Mouse (Mus musculus) limb, embryonic 10.5 days (tissue): ENCODE measurements at regions not wholly inside any gene's neighbourhood (a gene's known extent, or its start where the extent isn't known, plus 50 kb on each side); places are given as distances from the start of the nearest gene placed in this dataset.

Experiments
- DNase-seq: peaks from one replicate; pipeline ENCODE4 v3.0.0-alpha.2; 2017; ENCODE audit warnings: low spot score
- H3K27ac ChIP-seq: fragments of 300-500 bp; sonication (generic); 2 replicates; pipeline ENCODE4 v1.5.1; 2016; ENCODE audit warnings: mild to moderate bottlenecking
- H3K27me3 ChIP-seq: fragments of 300-500 bp; sonication (generic); 2 replicates; pipeline ENCODE4 v1.6.1; 2016; ENCODE audit warnings: low read depth, mild to moderate bottlenecking; ENCODE audit not compliant: poor library complexity, severe bottlenecking
- H3K36me3 ChIP-seq: fragments of 300-500 bp; sonication (generic); 2 replicates; pipeline ENCODE4 v1.6.1; 2016; ENCODE audit warnings: mild to moderate bottlenecking, moderate library complexity
- H3K4me1 ChIP-seq: fragments of 300-500 bp; sonication (generic); 2 replicates; pipeline ENCODE4 v1.6.1; 2016
- H3K4me3 ChIP-seq: fragments of 300-500 bp; sonication (generic); 2 replicates; pipeline ENCODE4 v1.5.1; 2016; ENCODE audit warnings: mild to moderate bottlenecking, moderate library complexity
- H3K9me3 ChIP-seq: fragments of 300-500 bp; sonication (generic); replicated peaks from 2 replicates; pipeline ENCODE4 v1.6.1; 2016; ENCODE audit warnings: mild to moderate bottlenecking
- WGBS: fragments of 180-500 bp; shearing (Covaris S2); methylation state at CpG from one replicate; pipeline ENCODE4 v1.1.7; 2016; 5-methylcytosine and 5-hydroxymethylcytosine counted together

DNA sequence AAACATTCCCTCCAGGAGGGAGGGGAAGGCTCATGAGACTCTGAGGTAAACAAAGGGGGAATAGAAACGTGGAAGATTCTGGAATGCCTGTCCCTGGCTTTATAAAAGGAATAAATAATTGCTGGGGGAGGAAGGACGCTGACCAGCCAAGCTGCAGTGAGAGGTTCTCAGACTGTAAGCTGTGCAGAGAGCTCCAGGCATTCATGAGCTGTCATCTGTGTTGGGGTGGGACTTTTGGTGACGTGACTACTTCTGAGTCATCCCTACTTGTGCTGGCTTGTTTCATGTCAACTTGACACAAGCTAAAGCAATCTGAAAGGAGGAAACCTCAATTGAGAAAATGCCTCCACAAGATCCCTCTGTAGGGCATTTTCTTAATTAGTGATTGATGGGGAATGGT is 246.9 kb downstream of the Sp3 start:
- no peaks in the 10 kb centered on the region for H3K36me3 ChIP-seq
- H3K4me1 ChIP-seq: no peaks in the 10 kb centered on the region; the same call in none of the 2 replicates
- WGBS: 76% methylated on average over 3 of the region's 3 CpGs
- no peak for DNase-seq
- H3K4me3 ChIP-seq: no peak overlapping the region
- H3K27me3 ChIP-seq: 0 out of 2 replicates have a peak, but pooled peaks cover 3% of the 10 kb centered on the region
- H3K27ac ChIP-seq: no peak overlapping the region
- H3K9me3 ChIP-seq: no peaks in the 10 kb centered on the region

DNA sequence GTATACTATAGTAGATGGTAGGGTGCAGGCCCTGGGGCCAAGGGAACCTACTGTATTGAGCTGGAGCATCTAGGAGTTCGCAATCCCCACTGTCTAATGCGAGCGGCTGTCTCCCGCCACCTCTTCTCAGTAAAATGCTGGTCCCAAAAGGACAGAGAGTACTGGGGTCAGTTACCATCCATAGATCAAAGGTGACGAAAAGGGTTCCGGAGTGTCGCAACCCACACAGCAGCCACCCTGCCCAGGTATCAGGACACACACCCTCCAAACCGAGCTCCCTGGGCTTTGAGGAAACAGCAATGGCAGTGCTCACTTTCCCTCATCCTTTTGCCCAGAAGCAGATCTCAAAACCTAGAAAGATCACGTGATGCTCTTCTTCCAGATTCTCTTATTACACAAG is 245.2 kb downstream of the Sp3 start:
- no peak overlapping the region for H3K4me3 ChIP-seq
- H3K27me3 ChIP-seq: 0 out of 2 replicates have a peak, but pooled peaks cover 3% of the 10 kb centered on the region
- no peaks in the 10 kb centered on the region for H3K36me3 ChIP-seq
- peaks cover 9% of the 10 kb centered on the region for H3K4me1 ChIP-seq
- H3K27ac ChIP-seq: no peak overlapping the region
- 89% methylated on average over 9 of the region's 9 CpGs for WGBS
- no peak for DNase-seq
- no peaks in the 10 kb centered on the region for H3K9me3 ChIP-seq

DNA sequence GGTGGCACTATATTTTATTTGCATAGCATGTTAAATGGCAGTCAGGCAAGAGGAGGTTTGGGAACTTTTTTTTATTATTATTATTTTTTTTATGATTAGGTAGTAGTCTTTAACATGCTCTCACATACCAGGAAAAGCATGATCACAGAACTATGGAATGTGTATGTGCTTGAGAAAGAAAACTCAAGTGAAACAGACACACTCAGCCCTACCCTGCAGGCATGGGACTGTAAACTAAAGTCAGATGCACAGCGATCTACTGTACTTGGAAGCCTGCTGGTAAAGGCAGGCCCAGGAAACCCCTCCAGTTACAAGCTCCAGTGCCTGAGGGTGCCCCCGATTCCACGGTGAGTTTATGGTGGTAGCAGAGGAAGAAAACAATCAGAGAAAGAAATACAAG is 243.6 kb downstream of the Sp3 start:
- Histone ChIP-seq H3K4me3 (no peak overlapping the region), H3K4me1 (peaks cover 22% of the 10 kb centered on the region), H3K36me3 (no peaks in the 10 kb centered on the region), H3K27ac (no peak overlapping the region), H3K27me3 (0 out of 2 replicates have a peak, but pooled peaks cover 3% of the 10 kb centered on the region), H3K9me3 (no peaks in the 10 kb centered on the region)
- no peak for DNase-seq
- 89% methylated on average over 3 of the region's 3 CpGs for WGBS

DNA sequence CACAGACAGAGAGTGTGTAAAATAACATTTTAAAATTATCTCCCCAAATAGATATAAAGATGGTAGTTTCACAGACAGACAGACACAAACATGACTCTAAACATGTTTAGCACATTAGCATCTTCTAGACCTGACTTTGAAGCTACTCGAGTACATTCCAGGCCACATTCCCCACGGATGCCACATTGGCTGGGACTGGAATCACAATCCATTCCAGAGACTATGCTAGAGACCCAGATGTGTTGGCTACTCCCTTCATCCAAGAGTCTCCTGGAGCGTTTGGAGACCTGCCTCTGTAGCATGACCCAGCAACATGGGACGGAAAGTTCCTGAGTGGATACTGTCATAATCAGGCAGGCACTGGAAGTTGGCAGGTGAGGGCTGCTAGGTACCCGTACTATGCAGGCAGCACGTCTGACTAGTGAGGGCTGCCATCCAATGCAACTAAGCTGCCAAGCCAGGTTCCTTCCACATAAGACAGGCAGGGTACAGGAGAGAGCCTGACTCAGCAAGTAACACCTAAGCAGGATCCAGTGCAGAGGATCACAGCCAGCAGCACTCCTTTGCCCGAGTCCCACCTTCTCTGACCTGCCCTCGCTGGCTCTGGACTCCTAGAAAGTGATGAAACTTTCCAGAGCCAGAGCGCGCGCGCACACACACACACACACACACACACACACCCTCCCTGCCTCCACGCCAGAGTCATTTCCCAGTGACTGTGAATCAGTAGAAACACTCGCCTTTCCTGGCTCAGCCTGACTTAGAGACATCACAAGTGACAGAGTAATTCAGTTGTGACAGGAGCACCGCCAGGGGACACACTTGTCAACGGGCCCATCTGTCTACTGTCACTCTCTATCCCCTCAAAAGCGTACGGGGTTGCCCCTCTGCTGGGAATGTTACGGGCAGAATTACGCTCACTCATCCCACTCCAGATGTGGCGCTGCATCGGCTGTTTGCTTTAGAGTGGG is 239.6 kb downstream of the Sp3 start:
- Histone ChIP-seq H3K4me1 (peaks cover 27% of the 10 kb centered on the region), H3K27ac (peak overlapping the region; percentile 38; the same call in 1 of the 2 replicates), H3K9me3 (no peaks in the 10 kb centered on the region), H3K27me3 (no peaks in the 10 kb centered on the region), H3K36me3 (no peaks in the 10 kb centered on the region), H3K4me3 (peak overlapping the region; percentile 24)
- WGBS: 46% methylated on average over 22 of the region's 22 CpGs
- peak; percentile 56 for DNase-seq

DNA sequence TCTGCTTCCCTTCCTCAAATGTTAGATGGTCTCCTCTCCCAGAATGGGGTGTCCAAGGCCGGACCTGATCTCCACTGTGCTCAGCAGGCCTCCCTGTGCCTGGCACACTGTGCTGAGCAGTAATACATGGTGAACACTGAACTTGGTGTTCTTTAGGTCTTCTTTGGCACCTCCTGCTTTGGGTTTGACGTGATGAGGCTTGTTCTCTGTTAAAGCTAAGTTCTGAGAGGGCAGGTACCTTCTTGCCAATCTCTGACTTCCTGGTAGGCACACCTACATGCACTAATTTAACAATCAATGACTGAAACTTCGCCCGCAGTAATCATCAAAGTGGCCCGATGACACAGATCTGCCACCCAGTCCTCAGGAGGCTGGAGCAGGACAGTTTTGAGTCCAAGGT is 238.5 kb downstream of the Sp3 start:
- Histone ChIP-seq H3K9me3 (no peaks in the 10 kb centered on the region), H3K36me3 (no peaks in the 10 kb centered on the region), H3K27ac (no peak overlapping the region), H3K4me1 (peaks cover 37% of the 10 kb centered on the region), H3K27me3 (no peaks in the 10 kb centered on the region), H3K4me3 (no peak overlapping the region)
- 94% methylated on average over 5 of the region's 5 CpGs for WGBS
- DNase-seq: no peak

DNA sequence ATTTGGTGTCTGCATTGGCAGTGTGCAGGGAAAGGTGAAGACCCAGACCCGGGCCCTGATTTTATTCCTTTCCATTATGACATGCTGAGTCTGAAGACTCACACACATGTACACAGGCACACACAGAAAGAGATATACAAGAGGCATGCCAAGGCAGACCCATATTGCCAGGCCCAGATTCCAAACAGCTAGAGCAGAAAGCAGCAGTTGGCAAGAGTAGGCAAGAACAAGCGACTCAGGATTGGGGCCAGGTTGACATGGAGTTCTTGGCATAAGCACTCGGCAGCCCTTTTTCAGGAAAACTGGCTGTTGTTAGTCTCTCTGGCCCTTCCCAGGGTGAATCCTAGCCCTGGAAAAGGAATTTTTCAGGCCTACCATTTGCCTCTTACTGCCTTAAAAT is 236.6 kb downstream of the Sp3 start:
- 97% methylated on average over 3 of the region's 3 CpGs for WGBS

DNA sequence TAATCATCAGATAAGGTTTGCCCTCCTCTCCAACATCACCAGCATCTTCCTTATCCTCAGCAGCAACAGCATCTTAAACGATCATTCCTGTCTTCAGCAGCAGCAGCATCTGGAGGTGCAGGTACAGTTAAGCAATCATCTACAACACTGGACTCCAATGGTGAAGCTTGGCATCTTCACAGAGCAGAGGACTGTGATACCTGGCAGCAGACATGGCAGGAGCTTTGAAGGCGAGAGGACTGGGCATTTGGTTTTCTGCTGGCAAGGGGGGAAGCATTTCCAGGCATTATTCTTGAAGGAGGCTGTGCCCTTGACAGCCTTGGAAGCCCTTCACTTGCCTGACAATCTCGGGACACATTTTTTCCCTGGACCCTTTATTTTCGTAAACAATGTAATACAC is 235.3 kb downstream of the Sp3 start:
- Histone ChIP-seq H3K4me3 (no peak overlapping the region), H3K4me1 (peaks cover 32% of the 10 kb centered on the region), H3K27me3 (no peaks in the 10 kb centered on the region), H3K27ac (no peak overlapping the region), H3K9me3 (no peaks in the 10 kb centered on the region), H3K36me3 (no peaks in the 10 kb centered on the region)
- WGBS: 79% methylated on average over 4 of the region's 4 CpGs
- DNase-seq: no peak

More for the DNA sequence above, 236.6 kb downstream of the Sp3 start:
- Histone ChIP-seq H3K4me1 (peaks cover 39% of the 10 kb centered on the region), H3K9me3 (no peaks in the 10 kb centered on the region), H3K36me3 (no peaks in the 10 kb centered on the region), H3K4me3 (no peak overlapping the region), H3K27me3 (no peaks in the 10 kb centered on the region), H3K27ac (no peak overlapping the region)
- DNase-seq: no peak

DNA sequence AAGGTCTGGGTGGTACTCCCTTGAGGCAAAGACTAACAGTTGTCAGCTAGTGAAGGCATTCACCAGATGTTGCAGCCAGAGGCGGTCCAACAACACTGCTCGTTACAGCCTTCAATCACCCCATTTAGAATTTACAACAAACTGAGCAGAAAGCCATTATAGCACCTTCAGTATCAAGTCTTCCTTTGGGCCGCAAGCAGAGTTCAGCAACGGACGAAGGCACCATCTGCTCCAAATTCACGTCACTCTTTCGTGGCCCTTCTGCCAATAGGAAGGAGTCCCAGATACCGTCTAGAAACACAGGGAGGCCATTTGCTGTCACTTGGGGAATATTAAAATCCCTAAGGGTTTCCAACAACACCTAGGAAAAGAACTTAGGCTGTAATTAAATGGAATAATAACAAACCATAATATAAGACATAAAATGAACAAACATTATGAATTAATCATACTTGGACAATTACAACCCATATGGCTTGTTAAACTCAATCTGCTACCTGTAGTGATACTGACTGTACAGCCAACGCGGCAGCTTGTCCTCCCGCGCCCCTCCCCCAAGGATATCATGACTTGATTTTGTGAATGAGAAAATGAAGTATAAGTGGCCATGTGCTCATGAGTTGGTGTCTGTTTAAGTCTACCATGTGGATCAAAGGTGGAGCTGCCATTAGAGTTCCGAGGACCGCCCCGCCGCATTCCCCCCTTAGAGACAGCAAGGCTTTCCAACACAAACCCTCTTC is 233.6 kb downstream of the Sp3 start:
- no peaks in the 10 kb centered on the region for H3K9me3 ChIP-seq
- 63% methylated on average over 16 of the region's 16 CpGs for WGBS
- H3K27me3 ChIP-seq: no peaks in the 10 kb centered on the region
- H3K36me3 ChIP-seq: no peaks in the 10 kb centered on the region
- H3K27ac ChIP-seq: no peak overlapping the region
- H3K4me1 ChIP-seq: peaks cover 19% of the 10 kb centered on the region
- DNase-seq: peak; percentile 48
- H3K4me3 ChIP-seq: no peak overlapping the region

DNA sequence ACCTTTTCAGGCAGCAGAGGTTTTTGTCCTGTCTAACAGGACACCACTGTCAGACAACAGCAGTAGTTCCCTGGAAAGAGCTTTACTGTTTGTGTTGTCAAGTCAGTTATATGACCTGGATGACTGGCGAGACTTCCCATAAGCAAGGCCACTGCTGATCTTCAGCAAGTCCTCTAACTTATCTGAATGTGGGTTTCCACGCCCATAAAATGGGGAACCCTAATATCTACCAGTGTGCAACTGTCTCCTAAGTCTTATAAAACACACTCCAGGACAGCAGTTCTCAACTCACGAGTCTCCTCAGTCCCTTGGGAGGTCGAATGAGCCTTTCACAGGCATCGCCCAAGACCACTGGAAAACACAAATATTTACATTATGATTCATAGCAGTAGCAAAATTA is 232.9 kb downstream of the Sp3 start:
- H3K27me3 ChIP-seq: no peaks in the 10 kb centered on the region
- no peak overlapping the region for H3K27ac ChIP-seq
- WGBS: 86% methylated on average over 5 of the region's 5 CpGs

DNA sequence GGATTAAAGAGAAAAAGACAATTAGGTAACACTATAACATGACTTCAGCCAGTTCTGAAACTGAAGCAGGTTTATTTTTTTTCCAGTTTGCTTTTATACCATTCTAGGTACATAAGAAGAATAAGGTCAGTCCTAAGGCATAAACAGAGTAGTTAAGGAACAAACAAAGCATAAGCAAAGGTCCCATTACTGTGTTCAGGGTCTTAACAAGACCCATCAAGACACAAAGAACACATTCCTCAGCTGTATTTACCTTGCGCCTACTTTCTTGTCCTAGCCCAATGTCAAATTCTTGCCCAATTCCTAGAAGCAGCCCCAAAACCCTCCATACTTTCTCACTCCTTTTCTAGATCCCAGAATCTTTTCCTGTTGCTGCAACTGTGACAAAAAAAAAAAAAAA is 230.8 kb downstream of the Sp3 start:
- H3K9me3 ChIP-seq: no peaks in the 10 kb centered on the region
- no peak overlapping the region for H3K27ac ChIP-seq
- no peaks in the 10 kb centered on the region for H3K36me3 ChIP-seq
- no peaks in the 10 kb centered on the region for H3K27me3 ChIP-seq
- peaks cover 18% of the 10 kb centered on the region for H3K4me1 ChIP-seq
- DNase-seq: no peak
- H3K4me3 ChIP-seq: no peak overlapping the region
- 100% methylated on average over 1 of the region's 1 CpGs for WGBS

More for the DNA sequence above, 232.9 kb downstream of the Sp3 start:
- Histone ChIP-seq H3K36me3 (no peaks in the 10 kb centered on the region), H3K4me3 (no peak overlapping the region), H3K4me1 (peaks cover 18% of the 10 kb centered on the region), H3K9me3 (no peaks in the 10 kb centered on the region)
- DNase-seq: no peak

DNA sequence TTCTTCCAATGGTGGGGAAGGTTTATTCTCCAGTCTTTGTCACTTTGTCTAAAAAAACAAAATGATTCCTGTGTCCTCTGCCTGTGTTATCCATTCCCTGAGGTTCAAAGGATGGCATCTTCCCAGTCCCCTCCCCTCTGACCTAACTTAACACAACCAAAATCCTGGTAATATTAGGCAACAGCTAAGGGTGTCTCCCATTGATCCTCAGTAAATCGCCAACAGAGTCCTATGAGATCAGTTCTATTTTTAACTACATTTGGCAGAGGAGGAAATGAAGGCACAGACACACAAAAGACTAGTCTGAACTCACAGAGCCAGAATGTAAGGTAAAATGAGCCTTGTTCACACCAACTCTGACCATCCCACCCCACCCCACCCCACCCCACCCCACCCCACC is 228.8 kb downstream of the Sp3 start:
- DNase-seq: no peak
- no peak overlapping the region for H3K4me3 ChIP-seq
- no peaks in the 10 kb centered on the region for H3K36me3 ChIP-seq
- H3K27ac ChIP-seq: no peak overlapping the region
- 80% methylated on average over 1 of the region's 1 CpGs for WGBS
- H3K4me1 ChIP-seq: peaks cover 8% of the 10 kb centered on the region
- no peaks in the 10 kb centered on the region for H3K27me3 ChIP-seq
- no peaks in the 10 kb centered on the region for H3K9me3 ChIP-seq

DNA sequence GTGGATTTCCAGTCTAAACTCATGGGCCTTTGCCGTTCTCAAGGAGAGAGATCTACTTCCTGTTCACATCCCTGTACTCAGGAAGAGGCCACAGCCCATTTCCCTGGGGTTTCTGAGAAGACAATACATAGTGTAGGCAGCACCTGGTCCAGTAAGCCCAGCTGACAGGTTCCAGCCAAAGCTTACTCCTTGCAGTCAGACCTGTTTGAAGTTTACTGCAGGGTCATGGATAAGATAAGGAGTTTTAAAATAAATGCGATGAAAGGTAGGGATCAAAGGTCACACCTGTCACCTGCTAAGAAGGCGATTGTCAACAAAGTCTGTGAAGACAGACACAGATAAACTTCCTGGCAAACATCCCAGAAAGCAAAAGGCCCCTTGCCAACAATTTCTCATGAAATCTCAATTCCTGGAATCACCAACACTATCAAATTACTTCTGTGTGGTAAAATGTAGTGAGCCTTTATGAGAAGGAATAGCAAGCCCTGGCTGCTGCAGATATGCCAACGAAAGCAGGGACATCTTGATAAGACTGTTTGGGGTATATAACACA is 227.5 kb downstream of the Sp3 start:
- no peaks in the 10 kb centered on the region for H3K27me3 ChIP-seq
- H3K9me3 ChIP-seq: no peaks in the 10 kb centered on the region
- no peak overlapping the region for H3K4me3 ChIP-seq
- DNase-seq: no peak
- no peaks in the 10 kb centered on the region for H3K4me1 ChIP-seq
- WGBS: 75% methylated on average over 4 of the region's 4 CpGs
- no peaks in the 10 kb centered on the region for H3K36me3 ChIP-seq
- H3K27ac ChIP-seq: no peak overlapping the region
